Comparison of ENCODE assay signal across 9 mouse cellular contexts in the genomic region with DNA sequence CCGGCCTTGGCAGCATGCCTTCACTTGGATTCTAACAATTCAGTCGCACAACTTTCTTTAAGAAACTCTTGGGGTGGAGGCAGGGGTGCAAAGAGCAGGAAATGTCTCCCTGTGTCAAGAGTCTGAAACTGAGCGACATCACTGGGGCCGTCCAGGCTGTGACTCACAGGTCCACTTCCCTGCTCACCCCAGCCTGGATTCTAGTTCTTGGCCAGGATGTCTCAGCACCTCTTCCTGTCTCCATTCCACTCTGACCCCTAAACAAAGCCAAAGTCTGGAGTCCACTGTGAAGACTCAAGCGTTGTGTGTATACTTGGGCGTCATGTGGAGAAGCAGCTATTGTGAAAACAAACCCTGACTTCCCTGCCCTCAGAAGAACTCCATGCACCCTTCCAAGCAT. TPM values are rescaled to one million over a fixed set of nuclear protein-coding genes. Genes with fewer than 3 reads are reported as not detected.
DNase-seq lines count a peak whose midpoint lies in the region; ATAC-seq and TF ChIP-seq lines count a peak whose summit lies in the region.
"Had no signal": no experiment of that assay in that cellular context is flagged by ENCODE, and none has a peak within 500 bp of the region (broad histone marks: within the 10 kb centered on the region; RNA-seq: fewer than 3 reads in every experiment).

No protein-coding gene starts in this region.

- no peak overlapping the region for H3K4me3 ChIP-seq in hindbrain, embryonic 15.5 days
- H3K4me3 ChIP-seq in hindbrain, embryonic 11.5 days (ENCODE audit: low read depth, low read length) = no peak overlapping the region
- no peak overlapping the region for H3K4me3 ChIP-seq in left cerebral cortex, adult 2 months

- H3K9ac ChIP-seq in hindbrain, embryonic 15.5 days = no peak overlapping the region
- H3K9ac ChIP-seq in hindbrain, embryonic 11.5 days (ENCODE audit: low read depth, low read length) = no peak overlapping the region

- WGBS in hindbrain, embryonic 15.5 days = 83% methylated on average over 6 of the region's 6 CpGs
- WGBS in hindbrain, embryonic 11.5 days = 76% methylated on average over 6 of the region's 6 CpGs

- intact Hi-C loops in left cerebral cortex, adult 2 months (cut with DNase I) = no loop called here

- peak; percentile 34; the same call in 1 of the 2 replicates for ATAC-seq in hindbrain, embryonic 15.5 days (ENCODE audit: low FRiP score, low read depth)
- no peak for ATAC-seq in hindbrain, embryonic 11.5 days (ENCODE audit: low FRiP score)

- H3K4me1 ChIP-seq in hindbrain, embryonic 15.5 days (replicated peaks) = no peaks in the 10 kb centered on the region
- no peaks in the 10 kb centered on the region for H3K4me1 ChIP-seq in hindbrain, embryonic 11.5 days (replicated peaks; ENCODE audit: control insufficient read depth, insufficient read depth, low read length)

- H3K9me3 ChIP-seq in hindbrain, embryonic 15.5 days = no peaks in the 10 kb centered on the region
- no peaks in the 10 kb centered on the region for H3K9me3 ChIP-seq in hindbrain, embryonic 11.5 days (ENCODE audit: control insufficient read depth, low read length)

- no peaks in the 10 kb centered on the region for H3K27me3 ChIP-seq in hindbrain, embryonic 15.5 days
- no peaks in the 10 kb centered on the region for H3K27me3 ChIP-seq in hindbrain, embryonic 11.5 days (ENCODE audit: control insufficient read depth, insufficient read depth, low read length)

- no peak overlapping the region for H3K27ac ChIP-seq in hindbrain, embryonic 15.5 days (replicated peaks)
- H3K27ac ChIP-seq in hindbrain, embryonic 11.5 days (ENCODE audit: low read depth, low read length) = no peak overlapping the region
- H3K27ac ChIP-seq in left cerebral cortex, adult 2 months = no peak overlapping the region

- TF ChIP-seq CTCF in brain, embryonic 14.5 days (IDR thresholded peaks at IDR 0.05; ENCODE audit: borderline replicate concordance, extremely low read depth, insufficient read depth, insufficient read length) = no peak
- TF ChIP-seq CTCF in left cerebral cortex, adult 2 months (IDR thresholded peaks at IDR 0.05) = no peak

- TF ChIP-seq POLR2A in brain, embryonic 14.5 days (IDR thresholded peaks at IDR 0.05; ENCODE audit: borderline replicate concordance, extremely low read depth, insufficient read depth, insufficient read length, poor library complexity, severe bottlenecking) = no peak

- DNase-seq in hindbrain, embryonic 11.5 days (ENCODE audit: low spot score) = no peak
- DNase-seq in brain, embryonic 14.5 days (ENCODE audit: low read depth) = peak; percentile 12
- DNase-seq in kidney, adult 8-10 months = peak; percentile 54 to 60
- peak; percentile 29 for DNase-seq in lung, postnatal 14 days
- no peak for DNase-seq in cerebellum, adult 9-11 months
- no peak for DNase-seq in right cerebral cortex, adult 2 months (ENCODE audit: low spot score in 2 of 2)
- no peak for DNase-seq in left cerebral cortex, adult 2 months (ENCODE audit: extremely low spot score in 1 of 2, low spot score in 2 of 2)
- DNase-seq: gastrocnemius, postnatal 36 days had no signal

- H3K4me2 ChIP-seq in hindbrain, embryonic 15.5 days = no peak overlapping the region
- no peak overlapping the region for H3K4me2 ChIP-seq in hindbrain, embryonic 11.5 days (replicated peaks; ENCODE audit: low read depth, low read length)

- no peaks in the 10 kb centered on the region for H3K36me3 ChIP-seq in hindbrain, embryonic 15.5 days
- no peaks in the 10 kb centered on the region for H3K36me3 ChIP-seq in hindbrain, embryonic 11.5 days (ENCODE audit: control insufficient read depth, insufficient read depth, low read length)

RNA-seq across cellular contexts. Expression of gene Kdr, which starts 55.6 kb away (rescaled TPM):
- polyA plus RNA-seq in hindbrain, embryonic 15.5 days (2015; fragmentation: Nextera tagmentation; extraction: Ambion mirVana) = 23.8 and 24.4 TPM in 2 replicates
- polyA plus RNA-seq in hindbrain, embryonic 11.5 days (2014; fragmentation: Nextera tagmentation; extraction: Ambion mirVana) = 20.1 and 24.9 TPM in 2 replicates
- 14.7 and 25.8 TPM in 2 replicates for polyA plus RNA-seq in brain, embryonic 14.5 days (2012; rRNA removed)
- total RNA-seq in left cerebral cortex, adult 2 months (2021) = 1 to 10 TPM; 4.6 to 6.2 TPM

Comparison
In these comparisons a context has a peak if more than half of its experiments do, and no peak if none do; other contexts are left out.
1. DNase-seq: peak in brain, embryonic 14.5 days (single experiment), kidney, adult 8-10 months (2 of 2) and lung, postnatal 14 days (single experiment); none in hindbrain, embryonic 11.5 days (single experiment), cerebellum, adult 9-11 months (single experiment), right cerebral cortex, adult 2 months (0 of 2) and left cerebral cortex, adult 2 months (0 of 2).